Mouse (Mus musculus): ENCODE measurements around the gene Sugp1. TPM values are rescaled to one million over a fixed set of nuclear protein-coding genes. Genes with fewer than 3 reads are reported as not detected.
"Not testable (repeated sequence)": the region's sequence is repeated elsewhere in the genome, so short reads cannot be mapped to it uniquely, and the experiment has no call there.

Gene Sugp1
- polyA plus RNA-seq, 1 experiment from 2014 or later, result 44.8 TPM

DNA sequence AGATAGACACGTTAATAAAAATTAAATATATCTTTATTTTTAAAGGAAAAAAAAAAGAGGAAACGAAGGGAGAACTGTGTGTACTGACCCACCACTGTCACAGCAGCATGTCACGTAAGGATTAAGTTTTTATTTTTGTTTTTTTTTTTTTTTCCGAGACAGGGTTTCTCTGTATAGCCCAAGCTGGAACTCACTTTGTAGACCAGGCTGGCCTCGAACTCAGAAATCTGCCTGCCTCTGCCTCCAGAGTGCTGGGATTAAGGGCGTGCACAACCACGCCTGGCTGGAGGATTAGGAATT lies 40.8 kb upstream of the Sugp1 start:
- not testable (repeated sequence) for H3K27me3 ChIP-seq (ENCODE audit: control insufficient read depth, insufficient read depth, low read length); H3K4me3 ChIP-seq (replicated peaks; ENCODE audit: low read length); H3K4me2 ChIP-seq (replicated peaks); H3K4me1 ChIP-seq (replicated peaks; ENCODE audit: control insufficient read depth, insufficient read depth, low read length); DNase-seq (ENCODE audit: low spot score); H3K9ac ChIP-seq; H3K36me3 ChIP-seq (replicated peaks; ENCODE audit: control insufficient read depth, insufficient read depth); H3K27ac ChIP-seq; ATAC-seq (ENCODE audit: low FRiP score); H3K9me3 ChIP-seq (ENCODE audit: control insufficient read depth, low read length)
- 40% methylated on average over 7 of the region's 7 CpGs for WGBS

DNA sequence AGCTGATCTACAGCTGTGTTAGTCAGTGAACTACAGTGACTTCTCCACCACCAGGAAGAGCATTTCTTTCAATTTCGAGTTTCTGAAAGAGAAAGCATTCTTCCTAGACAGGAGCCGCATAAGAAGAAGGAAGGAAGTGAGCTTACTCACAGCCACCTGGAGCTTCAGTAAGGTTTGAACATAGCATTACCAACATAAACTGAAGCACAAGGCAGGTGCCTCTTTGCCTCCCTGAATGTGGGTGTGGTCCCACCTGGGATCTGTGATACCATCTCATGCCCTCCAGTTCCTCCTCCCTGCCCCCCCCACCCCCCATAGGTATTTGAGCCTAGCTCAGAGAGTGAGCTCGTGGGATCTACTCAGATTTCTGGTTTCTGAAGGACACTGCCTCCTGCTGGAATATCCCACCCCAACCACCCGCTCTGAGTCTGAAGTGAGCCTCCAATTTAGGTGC lies 39.4 kb upstream of the Sugp1 start:
- H3K9ac ChIP-seq, result no peak overlapping the region
- H3K27ac ChIP-seq, result no peak overlapping the region
- H3K4me2 ChIP-seq (replicated peaks), result no peak overlapping the region
- no peaks in the 10 kb centered on the region for H3K9me3 ChIP-seq (ENCODE audit: control insufficient read depth, low read length)
- no peaks in the 10 kb centered on the region for H3K27me3 ChIP-seq (ENCODE audit: control insufficient read depth, insufficient read depth, low read length)
- DNase-seq (ENCODE audit: low spot score) (no peak), ATAC-seq (ENCODE audit: low FRiP score) (no peak)
- H3K4me3 ChIP-seq (replicated peaks; ENCODE audit: low read length), result no peak overlapping the region
- 67% methylated on average over 4 of the region's 4 CpGs for WGBS
- H3K36me3 ChIP-seq (replicated peaks; ENCODE audit: control insufficient read depth, insufficient read depth), result no peaks in the 10 kb centered on the region
- H3K4me1 ChIP-seq (replicated peaks; ENCODE audit: control insufficient read depth, insufficient read depth, low read length), result no peaks in the 10 kb centered on the region; the same call in 1 of the 2 replicates

DNA sequence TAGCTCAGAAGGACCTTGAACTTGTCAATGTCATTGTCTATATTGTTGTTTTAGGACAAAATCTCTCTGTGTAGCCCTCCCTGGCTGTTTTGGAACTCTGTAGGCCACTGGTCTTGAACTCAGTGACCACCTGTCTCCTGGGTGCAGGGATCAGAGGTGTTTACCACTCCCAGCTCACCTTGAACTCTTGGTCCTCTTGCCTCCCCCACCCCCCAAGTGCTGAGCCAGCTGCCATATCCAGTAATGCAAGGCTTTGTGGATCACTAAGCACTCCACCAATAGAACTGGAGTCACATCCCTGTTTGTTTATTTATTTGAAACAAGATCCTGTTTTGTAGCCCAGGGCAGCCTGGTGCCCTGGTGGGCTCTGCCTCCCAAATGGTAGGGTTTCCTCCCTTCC lies 38.3 kb upstream of the Sugp1 start:
- H3K4me2 ChIP-seq (replicated peaks), result no peak overlapping the region
- H3K9me3 ChIP-seq (ENCODE audit: control insufficient read depth, low read length), result no peaks in the 10 kb centered on the region
- ATAC-seq (ENCODE audit: low FRiP score) (no peak), DNase-seq (ENCODE audit: low spot score) (no peak)
- no peak overlapping the region for H3K4me3 ChIP-seq (replicated peaks; ENCODE audit: low read length)
- no peak overlapping the region for H3K9ac ChIP-seq
- no peaks in the 10 kb centered on the region for H3K27me3 ChIP-seq (ENCODE audit: control insufficient read depth, insufficient read depth, low read length)
- H3K36me3 ChIP-seq (replicated peaks; ENCODE audit: control insufficient read depth, insufficient read depth), result no peaks in the 10 kb centered on the region
- H3K4me1 ChIP-seq (replicated peaks; ENCODE audit: control insufficient read depth, insufficient read depth, low read length), result no peaks in the 10 kb centered on the region; the same call in 1 of the 2 replicates
- H3K27ac ChIP-seq, result no peak overlapping the region

DNA sequence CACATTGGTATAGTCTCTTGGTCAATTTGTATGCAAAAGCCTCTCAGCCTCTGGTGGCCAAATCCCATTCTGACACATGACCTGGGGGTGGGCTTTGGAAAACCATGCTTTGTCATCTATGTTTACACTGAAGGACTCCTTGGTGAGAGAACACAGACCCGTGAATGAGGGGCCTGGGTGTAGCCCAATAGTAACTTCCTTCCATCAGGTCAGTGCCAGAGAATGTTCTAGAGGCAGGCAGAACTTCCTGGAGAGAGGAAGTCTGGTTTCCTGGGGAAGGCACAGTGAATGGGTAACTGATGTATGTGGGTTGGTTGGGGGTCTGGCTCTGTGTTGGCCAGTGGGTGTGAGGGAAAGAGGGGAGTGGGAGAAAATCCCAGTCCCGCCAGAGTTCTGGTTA lies 37.4 kb upstream of the Sugp1 start:
- no peak for DNase-seq (ENCODE audit: low spot score)
- Histone ChIP-seq H3K27me3 (ENCODE audit: control insufficient read depth, insufficient read depth, low read length) (no peaks in the 10 kb centered on the region), H3K36me3 (replicated peaks; ENCODE audit: control insufficient read depth, insufficient read depth) (no peaks in the 10 kb centered on the region), H3K4me2 (replicated peaks) (no peak overlapping the region), H3K27ac (no peak overlapping the region), H3K4me1 (replicated peaks; ENCODE audit: control insufficient read depth, insufficient read depth, low read length) (no peaks in the 10 kb centered on the region; the same call in 1 of the 2 replicates), H3K9me3 (ENCODE audit: control insufficient read depth, low read length) (no peaks in the 10 kb centered on the region), H3K4me3 (replicated peaks; ENCODE audit: low read length) (no peak overlapping the region), H3K9ac (no peak overlapping the region)
- 47% methylated on average over 2 of the region's 2 CpGs for WGBS
- ATAC-seq (ENCODE audit: low FRiP score), result no peak

DNA sequence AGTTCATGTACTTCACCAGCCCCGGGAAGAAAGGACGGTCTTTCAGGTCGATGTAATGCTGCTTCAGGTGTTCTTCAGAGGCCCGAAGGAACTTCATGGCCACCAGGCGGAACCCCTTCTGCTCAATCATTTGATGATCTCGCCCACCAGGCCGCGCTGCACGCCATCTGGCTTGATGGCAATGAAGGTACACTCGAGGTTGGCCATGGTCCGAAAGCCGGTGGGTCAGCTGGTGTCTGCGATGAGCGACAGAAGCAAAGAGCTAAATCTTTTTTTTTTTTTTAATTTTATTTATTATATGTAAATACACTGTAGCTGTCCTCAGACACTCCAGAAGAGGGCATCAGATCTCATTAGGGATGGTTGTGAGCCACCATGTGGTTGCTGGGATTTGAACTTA lies 31.8 kb upstream of the Sugp1 start:
- 91% methylated on average over 14 of the region's 14 CpGs for WGBS
- not testable (repeated sequence) for H3K4me1 ChIP-seq (replicated peaks; ENCODE audit: control insufficient read depth, insufficient read depth, low read length); H3K9me3 ChIP-seq (ENCODE audit: control insufficient read depth, low read length); H3K27me3 ChIP-seq (ENCODE audit: control insufficient read depth, insufficient read depth, low read length); H3K4me2 ChIP-seq (replicated peaks); DNase-seq (ENCODE audit: low spot score); H3K27ac ChIP-seq; H3K4me3 ChIP-seq (replicated peaks; ENCODE audit: low read length); H3K9ac ChIP-seq; H3K36me3 ChIP-seq (replicated peaks; ENCODE audit: control insufficient read depth, insufficient read depth); ATAC-seq (ENCODE audit: low FRiP score)

DNA sequence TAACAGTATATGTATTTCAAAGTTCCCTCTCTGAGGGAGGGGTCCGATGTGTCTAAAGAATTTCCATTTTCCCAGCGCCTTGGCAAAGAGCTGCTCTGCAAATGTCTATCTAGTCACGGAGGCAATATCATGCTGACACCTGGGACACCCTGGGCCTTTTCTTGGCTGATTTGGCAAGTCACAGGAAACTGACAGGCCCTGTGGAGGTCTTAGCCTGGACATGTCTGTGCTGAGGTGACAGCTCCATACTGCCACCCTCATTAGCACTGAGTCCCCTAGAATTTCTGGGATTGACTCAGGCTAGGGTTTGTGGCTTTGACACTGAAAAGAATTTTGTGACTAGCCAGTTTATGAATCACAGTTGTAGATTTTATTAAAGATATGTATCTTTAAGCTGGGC lies 30.3 kb upstream of the Sugp1 start:
- H3K27me3 ChIP-seq (ENCODE audit: control insufficient read depth, insufficient read depth, low read length), result no peaks in the 10 kb centered on the region
- H3K4me1 ChIP-seq (replicated peaks; ENCODE audit: control insufficient read depth, insufficient read depth, low read length), result no peaks in the 10 kb centered on the region
- no peaks in the 10 kb centered on the region for H3K9me3 ChIP-seq (ENCODE audit: control insufficient read depth, low read length)
- no peak for ATAC-seq (ENCODE audit: low FRiP score)
- DNase-seq (ENCODE audit: low spot score), result no peak
- H3K9ac ChIP-seq, result no peak overlapping the region
- H3K27ac ChIP-seq, result no peak overlapping the region
- WGBS, result 87% methylated on average over 3 of the region's 3 CpGs
- peaks cover 16% of the 10 kb centered on the region for H3K36me3 ChIP-seq (replicated peaks; ENCODE audit: control insufficient read depth, insufficient read depth)
- no peak overlapping the region for H3K4me2 ChIP-seq (replicated peaks)
- no peak overlapping the region for H3K4me3 ChIP-seq (replicated peaks; ENCODE audit: low read length)

DNA sequence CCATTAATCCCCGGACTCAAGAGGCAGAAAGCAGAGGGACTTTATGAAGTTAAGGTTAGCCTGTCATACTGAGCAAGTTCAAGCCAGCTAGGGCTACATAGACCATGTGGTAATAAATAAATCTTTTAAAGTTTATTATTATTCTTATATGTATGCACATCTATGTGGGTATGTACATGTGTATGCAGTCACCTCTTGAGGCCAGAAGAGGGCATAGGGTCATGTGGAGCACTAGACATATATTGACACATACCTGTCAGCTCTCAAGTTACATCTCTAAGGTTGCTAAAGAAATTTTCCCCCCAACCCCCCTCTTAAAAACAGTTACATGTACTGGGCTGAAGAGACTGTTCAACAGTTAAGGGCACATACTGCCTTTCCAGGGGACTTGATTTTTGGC lies 29.9 kb upstream of the Sugp1 start:
- WGBS, result 84% methylated on average over 1 of the region's 1 CpGs
- H3K9ac ChIP-seq, result no peak overlapping the region
- H3K27me3 ChIP-seq (ENCODE audit: control insufficient read depth, insufficient read depth, low read length), result no peaks in the 10 kb centered on the region
- DNase-seq (ENCODE audit: low spot score) (no peak), ATAC-seq (ENCODE audit: low FRiP score) (0 out of 2 replicates have a peak, but pooled peaks have one; percentile 42)
- peaks cover 20% of the 10 kb centered on the region for H3K36me3 ChIP-seq (replicated peaks; ENCODE audit: control insufficient read depth, insufficient read depth)
- H3K4me3 ChIP-seq (replicated peaks; ENCODE audit: low read length), result no peak overlapping the region
- no peak overlapping the region for H3K27ac ChIP-seq
- no peak overlapping the region for H3K4me2 ChIP-seq (replicated peaks)
- no peaks in the 10 kb centered on the region for H3K9me3 ChIP-seq (ENCODE audit: control insufficient read depth, low read length)
- H3K4me1 ChIP-seq (replicated peaks; ENCODE audit: control insufficient read depth, insufficient read depth, low read length), result no peaks in the 10 kb centered on the region

DNA sequence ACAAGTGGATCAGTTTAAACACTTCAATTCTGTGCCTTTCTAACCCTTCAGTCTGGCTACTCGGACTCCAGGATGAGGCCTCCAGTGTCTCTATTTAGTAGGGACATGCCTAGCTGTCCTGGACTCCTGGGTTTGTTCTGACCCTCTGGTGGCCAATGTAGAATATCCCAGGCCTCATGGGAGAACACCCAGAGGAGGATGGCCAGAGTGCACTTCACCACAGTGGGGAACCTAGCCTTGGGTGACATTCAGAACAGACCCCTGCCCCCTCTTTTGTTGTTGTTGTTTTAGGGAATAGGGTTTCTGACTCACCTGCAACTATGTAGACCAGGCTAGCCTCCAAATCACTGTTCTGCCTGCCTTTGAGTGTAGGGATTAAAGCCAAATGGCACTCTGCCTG lies 27.6 kb upstream of the Sugp1 start:
- H3K9ac ChIP-seq, result no peak overlapping the region
- 70% methylated on average over 1 of the region's 1 CpGs for WGBS
- H3K4me2 ChIP-seq (replicated peaks), result no peak overlapping the region
- no peaks in the 10 kb centered on the region for H3K27me3 ChIP-seq (ENCODE audit: control insufficient read depth, insufficient read depth, low read length)
- ATAC-seq (ENCODE audit: low FRiP score) (no peak), DNase-seq (ENCODE audit: low spot score) (no peak)
- H3K4me1 ChIP-seq (replicated peaks; ENCODE audit: control insufficient read depth, insufficient read depth, low read length), result no peaks in the 10 kb centered on the region
- H3K27ac ChIP-seq, result no peak overlapping the region
- H3K4me3 ChIP-seq (replicated peaks; ENCODE audit: low read length), result no peak overlapping the region
- H3K36me3 ChIP-seq (replicated peaks; ENCODE audit: control insufficient read depth, insufficient read depth), result peaks cover 43% of the 10 kb centered on the region
- H3K9me3 ChIP-seq (ENCODE audit: control insufficient read depth, low read length), result no peaks in the 10 kb centered on the region

DNA sequence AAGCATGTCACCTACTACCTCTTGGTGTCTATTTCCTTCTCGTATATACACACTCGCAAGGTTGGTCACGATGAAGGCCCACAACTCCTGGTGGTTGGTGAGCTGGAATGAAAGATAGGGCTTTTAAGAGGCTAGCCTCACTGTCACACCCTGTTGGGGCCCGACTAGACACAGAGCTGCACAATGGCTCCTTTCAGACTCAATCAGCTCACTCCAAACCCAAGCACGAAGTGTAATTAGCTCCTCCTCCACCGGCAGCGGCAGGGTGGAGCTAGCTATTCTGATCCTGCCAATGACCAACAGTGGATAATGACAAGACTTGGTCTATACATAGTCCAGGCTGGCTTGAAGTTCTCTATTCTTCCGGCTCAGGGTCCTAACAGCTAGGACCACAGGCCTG lies 19.0 kb upstream of the Sugp1 start:
- Histone ChIP-seq H3K9me3 (ENCODE audit: control insufficient read depth, low read length) (no peaks in the 10 kb centered on the region), H3K9ac (no peak overlapping the region), H3K27ac (no peak overlapping the region), H3K4me3 (replicated peaks; ENCODE audit: low read length) (no peak overlapping the region), H3K4me2 (replicated peaks) (no peak overlapping the region), H3K36me3 (replicated peaks; ENCODE audit: control insufficient read depth, insufficient read depth) (peaks cover 100% of the 10 kb centered on the region), H3K27me3 (ENCODE audit: control insufficient read depth, insufficient read depth, low read length) (no peaks in the 10 kb centered on the region), H3K4me1 (replicated peaks; ENCODE audit: control insufficient read depth, insufficient read depth, low read length) (no peaks in the 10 kb centered on the region)
- 68% methylated on average over 8 of the region's 8 CpGs for WGBS
- DNase-seq (ENCODE audit: low spot score), result no peak
- no peak for ATAC-seq (ENCODE audit: low FRiP score)

DNA sequence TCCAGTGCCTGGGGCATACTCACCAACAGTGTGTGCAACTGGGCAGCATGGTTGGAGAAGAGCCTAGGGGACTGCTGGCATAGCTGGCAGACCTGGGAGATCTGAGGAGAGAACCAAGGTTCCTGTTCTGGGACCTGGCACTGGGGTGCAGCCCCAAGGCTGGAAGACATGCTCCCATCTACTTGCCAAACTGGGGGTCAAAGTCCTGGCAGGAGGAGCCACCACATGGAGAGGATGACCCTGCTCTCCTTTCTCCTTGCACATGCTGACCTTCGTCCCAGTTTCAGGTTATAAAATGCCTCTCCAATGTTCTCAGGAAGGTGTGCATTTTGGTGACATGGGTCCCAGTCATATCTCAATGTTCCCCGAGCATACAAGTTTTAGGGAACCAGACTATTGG lies 16.5 kb upstream of the Sugp1 start:
- DNase-seq (ENCODE audit: low spot score) (no peak), ATAC-seq (ENCODE audit: low FRiP score) (no peak)
- no peaks in the 10 kb centered on the region for H3K4me1 ChIP-seq (replicated peaks; ENCODE audit: control insufficient read depth, insufficient read depth, low read length)
- H3K4me3 ChIP-seq (replicated peaks; ENCODE audit: low read length), result no peak overlapping the region
- H3K9ac ChIP-seq, result no peak overlapping the region
- H3K9me3 ChIP-seq (ENCODE audit: control insufficient read depth, low read length), result no peaks in the 10 kb centered on the region
- no peak overlapping the region for H3K27ac ChIP-seq
- H3K27me3 ChIP-seq (ENCODE audit: control insufficient read depth, insufficient read depth, low read length), result no peaks in the 10 kb centered on the region
- peaks cover 100% of the 10 kb centered on the region for H3K36me3 ChIP-seq (replicated peaks; ENCODE audit: control insufficient read depth, insufficient read depth)
- WGBS, result 100% methylated on average over 2 of the region's 2 CpGs
- no peak overlapping the region for H3K4me2 ChIP-seq (replicated peaks)
